Mouse (Mus musculus) heart, adult 2 months (tissue): ENCODE results near the gene Nfatc2.

Experiments used
- CTCF ChIP-seq: fragments of 200-600 bp; IDR thresholded peaks from 2 replicates; pipeline ENCODE4 v1.8.1; 2022; ENCODE audit warnings: antibody characterized with exemption, mild to moderate bottlenecking, moderate library complexity
- EP300 ChIP-seq: fragments of 200-500 bp; IDR thresholded peaks from 2 replicates; pipeline ENCODE4 v1.6.1; 2011; ENCODE audit warnings: low read depth, low read length, control low read depth; ENCODE audit not compliant: insufficient read depth
- POLR2A ChIP-seq: fragments of 200-500 bp; IDR thresholded peaks from 2 replicates; pipeline ENCODE4 v1.6.1; 2011; ENCODE audit warnings: mild to moderate bottlenecking, low read depth, low read length, control low read depth; ENCODE audit not compliant: insufficient read depth

DNA sequence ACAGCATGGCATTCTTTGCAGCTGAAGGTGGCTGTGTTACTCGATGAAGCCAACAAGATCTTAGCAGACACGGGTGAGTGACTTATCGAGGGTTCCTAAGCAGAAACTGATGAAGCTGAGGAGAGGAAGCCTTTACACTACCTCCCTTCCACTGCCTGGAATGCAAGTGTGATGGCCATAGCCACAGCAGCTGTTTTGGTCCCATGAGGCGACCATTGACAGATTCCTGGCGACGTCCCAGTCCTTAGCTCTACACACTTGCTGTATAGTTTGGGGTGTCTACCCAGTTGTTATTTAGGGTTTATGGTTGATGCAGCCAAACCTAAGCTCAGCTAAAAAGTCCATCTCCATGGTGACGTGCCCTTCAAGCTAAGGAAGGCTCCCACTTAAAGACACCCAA, 50.2 kb downstream of the Nfatc2 start:
- TF ChIP-seq CTCF = no peak
- no peak for TF ChIP-seq POLR2A
- TF ChIP-seq EP300 = no peak
